Mouse (Mus musculus): ENCODE measurements around the gene Cltc. TPM values are rescaled to one million over a fixed set of nuclear protein-coding genes. Genes with fewer than 3 reads are reported as not detected.

Gene Cltc
- polyA plus RNA-seq, 1 experiment from 2014 or later: 143 TPM

DNA sequence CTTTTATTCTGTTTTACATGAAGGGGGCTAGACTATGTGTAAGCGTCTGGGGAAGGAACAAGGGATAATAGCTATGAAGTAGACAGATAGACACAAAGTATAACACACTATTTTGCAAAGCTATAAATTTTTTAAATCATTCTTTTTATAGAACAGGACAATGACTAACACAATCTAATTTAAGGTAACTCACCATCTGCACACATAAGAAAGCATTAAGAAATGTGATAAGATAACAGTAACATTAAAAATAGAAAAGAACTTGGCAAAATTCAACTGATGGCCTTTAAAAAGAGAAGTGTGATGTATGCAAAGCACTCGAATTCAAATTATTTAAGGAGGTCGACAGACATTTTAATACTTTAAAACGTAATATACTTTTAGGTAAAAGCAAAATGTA, 22.4 kb downstream of the Cltc start:
- Histone ChIP-seq H3K4me2 (ENCODE audit: low read depth, severe bottlenecking) (no peak overlapping the region), H3K27me3 (ENCODE audit: control insufficient read depth, insufficient read depth, low read length) (no peaks in the 10 kb centered on the region), H3K9ac (ENCODE audit: low read length) (no peak overlapping the region), H3K4me3 (ENCODE audit: low read depth, low read length) (no peak overlapping the region), H3K27ac (replicated peaks; ENCODE audit: low read depth, low read length) (no peak overlapping the region), H3K36me3 (ENCODE audit: control insufficient read depth, insufficient read depth, low read length) (no peaks in the 10 kb centered on the region; the same call in 1 of the 2 replicates), H3K9me3 (ENCODE audit: control insufficient read depth, low read length) (no peaks in the 10 kb centered on the region), H3K4me1 (ENCODE audit: control insufficient read depth, insufficient read depth, low read length) (no peaks in the 10 kb centered on the region)
- ATAC-seq (ENCODE audit: insufficient number of reproducible peaks, low FRiP score, low TSS enrichment, low read depth) (no peak), DNase-seq (ENCODE audit: low spot score) (no peak)
- 92% methylated on average over 4 of the region's 4 CpGs for WGBS

DNA sequence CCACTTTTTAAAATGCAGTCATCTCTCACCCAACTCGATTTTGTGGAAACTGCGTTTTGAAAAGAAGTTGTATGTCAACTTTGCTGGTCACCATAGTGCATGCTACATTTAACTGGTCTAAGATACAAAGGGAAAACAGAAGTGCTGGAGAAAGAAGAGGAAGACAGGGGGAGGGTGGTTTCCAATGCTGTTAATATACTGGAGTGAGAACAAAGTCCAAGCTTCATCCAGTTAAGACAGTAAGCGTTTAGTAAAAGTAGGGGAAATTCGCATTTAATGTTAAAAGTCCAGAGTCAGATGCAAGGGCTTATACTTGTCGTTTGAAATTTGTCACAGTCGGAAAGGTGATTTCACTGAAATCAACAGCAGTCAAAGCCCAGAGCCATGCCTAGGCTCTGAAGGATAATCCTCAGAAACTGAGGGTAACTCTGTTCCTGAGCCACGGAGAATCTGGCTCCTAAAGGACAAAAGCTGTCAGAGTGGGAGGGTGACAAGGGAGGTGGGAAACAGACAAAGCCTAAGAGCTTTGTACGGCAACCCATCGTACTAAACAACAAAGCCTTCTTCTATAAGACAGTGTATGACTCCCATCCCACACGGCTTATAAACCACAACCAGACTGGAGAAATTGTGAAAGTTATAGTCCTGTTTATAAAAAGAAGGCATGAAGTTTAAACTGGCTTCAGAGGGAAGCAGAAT, 23.0 kb downstream of the Cltc start:
- Histone ChIP-seq H3K9ac (ENCODE audit: low read length) (no peak overlapping the region), H3K4me3 (ENCODE audit: low read depth, low read length) (no peak overlapping the region), H3K27me3 (ENCODE audit: control insufficient read depth, insufficient read depth, low read length) (no peaks in the 10 kb centered on the region), H3K27ac (replicated peaks; ENCODE audit: low read depth, low read length) (no peak overlapping the region), H3K36me3 (ENCODE audit: control insufficient read depth, insufficient read depth, low read length) (no peaks in the 10 kb centered on the region; the same call in 1 of the 2 replicates), H3K4me2 (ENCODE audit: low read depth, severe bottlenecking) (no peak overlapping the region), H3K9me3 (ENCODE audit: control insufficient read depth, low read length) (no peaks in the 10 kb centered on the region), H3K4me1 (ENCODE audit: control insufficient read depth, insufficient read depth, low read length) (no peaks in the 10 kb centered on the region)
- ATAC-seq (ENCODE audit: insufficient number of reproducible peaks, low FRiP score, low TSS enrichment, low read depth) (no peak), DNase-seq (ENCODE audit: low spot score) (no peak)
- WGBS: 86% methylated on average over 10 of the region's 10 CpGs

GRCm38 (mm10) chr11:86731443-86731842, 25.9 kb downstream of the Cltc start:
- DNase-seq (ENCODE audit: low spot score): no peak
- Histone ChIP-seq H3K36me3 (ENCODE audit: control insufficient read depth, insufficient read depth, low read length) (peaks cover 2% of the 10 kb centered on the region; the same call in 1 of the 2 replicates), H3K9ac (ENCODE audit: low read length) (no peak overlapping the region), H3K4me3 (ENCODE audit: low read depth, low read length) (no peak overlapping the region), H3K4me2 (ENCODE audit: low read depth, severe bottlenecking) (no peak overlapping the region), H3K27me3 (ENCODE audit: control insufficient read depth, insufficient read depth, low read length) (no peaks in the 10 kb centered on the region), H3K4me1 (ENCODE audit: control insufficient read depth, insufficient read depth, low read length) (no peaks in the 10 kb centered on the region), H3K9me3 (ENCODE audit: control insufficient read depth, low read length) (no peaks in the 10 kb centered on the region), H3K27ac (replicated peaks; ENCODE audit: low read depth, low read length) (no peak overlapping the region)
- ATAC-seq (ENCODE audit: insufficient number of reproducible peaks, low FRiP score, low TSS enrichment, low read depth): no peak
- WGBS: 90% methylated on average over 2 of the region's 2 CpGs

DNA sequence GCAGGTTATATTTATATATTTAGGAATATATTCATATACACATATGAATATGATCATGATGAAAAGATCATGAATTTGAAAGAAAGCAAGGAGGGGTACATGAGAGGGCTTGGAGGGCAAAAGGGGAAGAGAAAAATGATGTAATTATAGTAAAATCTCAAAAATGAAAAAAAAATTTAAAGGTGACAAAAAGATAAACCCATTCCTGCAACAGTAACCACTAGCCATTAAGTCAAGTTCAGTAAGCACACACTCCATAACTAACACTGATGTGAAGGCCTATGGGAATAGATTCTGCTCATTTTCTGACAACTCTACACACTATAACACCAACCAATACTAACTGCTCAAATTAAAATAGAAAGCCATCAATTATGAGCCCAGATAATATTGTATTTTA, 31.8 kb downstream of the Cltc start:
- H3K9ac ChIP-seq (ENCODE audit: low read length): no peak overlapping the region
- H3K36me3 ChIP-seq (ENCODE audit: control insufficient read depth, insufficient read depth, low read length): peaks cover 8% of the 10 kb centered on the region; the same call in 1 of the 2 replicates
- ATAC-seq (ENCODE audit: insufficient number of reproducible peaks, low FRiP score, low TSS enrichment, low read depth): no peak

DNA sequence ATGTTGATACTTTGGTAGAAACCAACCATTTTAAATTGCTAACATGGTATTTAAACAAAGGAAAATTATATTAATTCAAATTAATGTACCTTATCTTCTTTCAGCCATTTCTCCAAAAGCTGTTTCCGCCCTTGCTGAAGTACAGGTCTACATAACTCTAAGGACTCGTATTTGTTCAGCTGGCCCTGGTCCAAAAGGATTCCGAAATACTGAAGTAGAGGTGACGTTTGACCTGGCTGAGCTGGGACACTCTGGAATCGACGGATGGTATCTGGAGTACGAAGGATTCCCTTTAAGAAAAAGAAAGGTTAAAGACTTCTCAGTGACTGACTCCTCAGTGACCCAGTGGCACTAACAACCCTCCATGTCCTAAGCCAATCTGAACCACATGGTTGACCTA, 32.4 kb downstream of the Cltc start:
- no peak for DNase-seq (ENCODE audit: low spot score)
- Histone ChIP-seq H3K9ac (ENCODE audit: low read length) (no peak overlapping the region), H3K4me1 (ENCODE audit: control insufficient read depth, insufficient read depth, low read length) (no peaks in the 10 kb centered on the region), H3K9me3 (ENCODE audit: control insufficient read depth, low read length) (no peaks in the 10 kb centered on the region), H3K27me3 (ENCODE audit: control insufficient read depth, insufficient read depth, low read length) (no peaks in the 10 kb centered on the region), H3K36me3 (ENCODE audit: control insufficient read depth, insufficient read depth, low read length) (peaks cover 8% of the 10 kb centered on the region; the same call in 1 of the 2 replicates), H3K4me3 (ENCODE audit: low read depth, low read length) (no peak overlapping the region), H3K4me2 (ENCODE audit: low read depth, severe bottlenecking) (no peak overlapping the region), H3K27ac (replicated peaks; ENCODE audit: low read depth, low read length) (no peak overlapping the region)
- no peak for ATAC-seq (ENCODE audit: insufficient number of reproducible peaks, low FRiP score, low TSS enrichment, low read depth)
- 95% methylated on average over 7 of the region's 7 CpGs for WGBS

More for the DNA sequence above, 31.8 kb downstream of the Cltc start:
- Histone ChIP-seq H3K4me2 (ENCODE audit: low read depth, severe bottlenecking) (no peak overlapping the region), H3K27me3 (ENCODE audit: control insufficient read depth, insufficient read depth, low read length) (no peaks in the 10 kb centered on the region), H3K4me1 (ENCODE audit: control insufficient read depth, insufficient read depth, low read length) (no peaks in the 10 kb centered on the region), H3K4me3 (ENCODE audit: low read depth, low read length) (no peak overlapping the region), H3K27ac (replicated peaks; ENCODE audit: low read depth, low read length) (no peak overlapping the region), H3K9me3 (ENCODE audit: control insufficient read depth, low read length) (no peaks in the 10 kb centered on the region)
- no peak for DNase-seq (ENCODE audit: low spot score)

DNA sequence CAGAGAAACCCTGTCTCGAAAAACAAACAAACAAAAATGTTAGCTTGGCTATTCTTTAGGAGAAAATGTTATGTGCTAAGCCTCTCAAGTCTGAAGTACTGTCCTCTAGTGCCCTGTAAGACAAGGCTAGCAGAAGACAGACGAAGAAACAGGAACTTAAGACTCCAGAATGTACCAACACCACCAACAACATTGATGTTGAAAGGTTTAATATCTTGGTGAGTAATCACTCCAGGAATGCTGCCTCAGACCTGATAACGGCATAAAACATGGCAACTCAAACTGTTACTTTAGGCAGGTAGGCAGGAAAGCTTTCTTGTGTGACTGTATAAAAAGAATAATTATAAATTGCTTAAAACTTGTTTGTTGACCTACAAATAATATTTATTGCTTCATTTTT, 33.4 kb downstream of the Cltc start:
- Histone ChIP-seq H3K4me3 (ENCODE audit: low read depth, low read length) (no peak overlapping the region), H3K27ac (replicated peaks; ENCODE audit: low read depth, low read length) (no peak overlapping the region), H3K9ac (ENCODE audit: low read length) (no peak overlapping the region), H3K4me2 (ENCODE audit: low read depth, severe bottlenecking) (no peak overlapping the region), H3K4me1 (ENCODE audit: control insufficient read depth, insufficient read depth, low read length) (no peaks in the 10 kb centered on the region), H3K9me3 (ENCODE audit: control insufficient read depth, low read length) (no peaks in the 10 kb centered on the region), H3K27me3 (ENCODE audit: control insufficient read depth, insufficient read depth, low read length) (no peaks in the 10 kb centered on the region), H3K36me3 (ENCODE audit: control insufficient read depth, insufficient read depth, low read length) (peaks cover 13% of the 10 kb centered on the region)
- 92% methylated on average over 3 of the region's 3 CpGs for WGBS
- ATAC-seq (ENCODE audit: insufficient number of reproducible peaks, low FRiP score, low TSS enrichment, low read depth) (no peak), DNase-seq (ENCODE audit: low spot score) (no peak)

DNA sequence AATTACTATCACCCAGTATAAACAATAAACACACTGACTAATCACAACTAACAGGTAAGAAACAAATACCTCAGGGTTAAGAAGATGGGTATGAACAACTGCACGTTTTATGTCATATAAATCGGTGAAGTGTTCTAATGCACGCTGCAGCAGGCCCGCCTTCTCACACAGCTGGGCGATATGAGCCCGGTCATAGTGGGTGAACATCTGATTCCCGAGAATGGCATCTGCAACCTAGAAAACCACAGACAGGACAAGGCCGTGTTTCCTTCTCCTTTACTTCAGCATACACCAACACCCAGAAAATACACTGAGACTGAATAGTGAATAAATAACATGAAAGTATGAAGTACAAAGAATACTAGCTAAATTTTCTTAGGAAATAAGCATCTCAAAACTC, 38.0 kb downstream of the Cltc start:
- WGBS: 91% methylated on average over 8 of the region's 8 CpGs
- DNase-seq (ENCODE audit: low spot score): no peak
- no peak for ATAC-seq (ENCODE audit: insufficient number of reproducible peaks, low FRiP score, low TSS enrichment, low read depth)
- Histone ChIP-seq H3K27me3 (ENCODE audit: control insufficient read depth, insufficient read depth, low read length) (no peaks in the 10 kb centered on the region), H3K27ac (replicated peaks; ENCODE audit: low read depth, low read length) (no peak overlapping the region), H3K4me3 (ENCODE audit: low read depth, low read length) (no peak overlapping the region), H3K4me2 (ENCODE audit: low read depth, severe bottlenecking) (no peak overlapping the region), H3K4me1 (ENCODE audit: control insufficient read depth, insufficient read depth, low read length) (no peaks in the 10 kb centered on the region), H3K9ac (ENCODE audit: low read length) (no peak overlapping the region), H3K9me3 (ENCODE audit: control insufficient read depth, low read length) (no peaks in the 10 kb centered on the region), H3K36me3 (ENCODE audit: control insufficient read depth, insufficient read depth, low read length) (peaks cover 19% of the 10 kb centered on the region)

GRCm38 (mm10) chr11:86718369-86718768, 39.0 kb downstream of the Cltc start:
- DNase-seq (ENCODE audit: low spot score) (no peak), ATAC-seq (ENCODE audit: insufficient number of reproducible peaks, low FRiP score, low TSS enrichment, low read depth) (no peak)
- H3K9me3 ChIP-seq (ENCODE audit: control insufficient read depth, low read length): no peaks in the 10 kb centered on the region
- no peak overlapping the region for H3K4me2 ChIP-seq (ENCODE audit: low read depth, severe bottlenecking)
- H3K4me3 ChIP-seq (ENCODE audit: low read depth, low read length): no peak overlapping the region
- WGBS: 92% methylated on average over 3 of the region's 3 CpGs
- H3K9ac ChIP-seq (ENCODE audit: low read length): no peak overlapping the region
- H3K27ac ChIP-seq (replicated peaks; ENCODE audit: low read depth, low read length): no peak overlapping the region
- H3K4me1 ChIP-seq (ENCODE audit: control insufficient read depth, insufficient read depth, low read length): no peaks in the 10 kb centered on the region
- H3K36me3 ChIP-seq (ENCODE audit: control insufficient read depth, insufficient read depth, low read length): peaks cover 19% of the 10 kb centered on the region
- no peaks in the 10 kb centered on the region for H3K27me3 ChIP-seq (ENCODE audit: control insufficient read depth, insufficient read depth, low read length)
